Mouse (Mus musculus) CD4-positive helper T cell, adult 2 months (primary cell): ENCODE measurements around the gene Sccpdh.
"Not testable (repeated sequence)": the region's sequence is repeated elsewhere in the genome, so short reads cannot be mapped to it uniquely, and the experiment has no call there.

Source experiments
- DNase-seq: peaks from one replicate; pipeline ENCODE4 v3.0.0-alpha.2; 2012; ENCODE audit warnings: low read depth, missing footprints, low spot score

Gene Sccpdh

DNA sequence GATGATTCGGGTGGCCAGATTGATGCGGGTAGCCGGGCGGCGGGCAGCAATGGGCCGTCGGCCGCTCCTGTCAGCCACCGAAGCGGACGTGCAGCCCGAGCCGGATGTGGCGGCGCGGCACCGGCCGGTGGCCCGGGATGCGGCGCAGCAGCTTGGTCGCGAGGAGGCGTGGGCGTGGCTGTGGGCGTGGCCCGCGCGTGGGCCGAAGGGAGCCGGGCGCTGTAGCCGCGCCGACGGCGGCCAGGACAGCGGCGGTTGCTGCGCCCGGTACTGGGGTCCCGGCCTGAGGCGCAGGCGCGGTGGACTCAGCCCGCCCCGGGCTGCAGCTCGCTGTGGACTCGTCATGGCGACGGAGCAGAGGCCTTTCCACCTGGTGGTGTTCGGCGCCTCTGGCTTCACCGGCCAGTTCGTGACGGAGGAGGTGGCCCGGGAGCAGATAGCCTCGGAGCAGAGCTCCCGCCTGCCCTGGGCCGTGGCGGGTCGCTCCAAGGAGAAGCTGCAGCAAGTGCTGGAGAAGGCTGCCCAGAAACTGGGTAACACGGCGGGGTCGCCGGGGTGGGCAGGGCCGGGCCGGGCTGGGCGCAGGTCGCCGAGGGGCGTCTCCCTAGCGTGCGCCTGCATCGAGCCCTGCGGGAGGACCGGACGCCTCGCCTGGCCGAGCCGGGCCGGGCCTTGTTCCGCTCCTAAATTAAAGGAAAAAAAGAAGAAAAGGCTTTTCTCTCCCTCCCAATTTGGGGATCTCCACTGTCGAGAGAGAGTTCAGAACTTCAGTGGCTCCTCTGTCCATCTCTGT, at the start of gene Sccpdh:
Gene Sccpdh, plus strand, starts transcription at position 198 of the 793 bp plus-strand sequence.
- DNase-seq, result peak; percentile 78

DNA sequence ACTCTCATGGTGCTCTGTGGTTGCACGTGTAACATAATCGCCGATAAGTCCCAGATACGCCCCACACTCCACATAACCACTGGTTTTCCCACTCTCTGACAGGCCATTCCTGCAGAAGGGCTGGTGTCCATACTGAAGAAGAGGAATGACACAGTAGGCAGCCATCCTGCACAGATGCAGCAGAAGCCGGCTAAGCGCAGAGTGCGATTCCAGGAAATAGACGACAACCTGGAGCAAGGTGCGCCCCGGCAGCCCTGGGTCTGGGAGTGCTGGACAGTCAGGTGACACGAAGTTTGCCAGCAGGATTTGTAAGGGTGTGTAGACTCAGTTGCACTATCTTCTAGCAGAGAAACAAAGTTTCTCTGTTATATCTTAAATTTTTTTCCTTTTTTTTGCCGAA, 45.3 kb upstream of the Sccpdh start:
- no peak for DNase-seq

DNA sequence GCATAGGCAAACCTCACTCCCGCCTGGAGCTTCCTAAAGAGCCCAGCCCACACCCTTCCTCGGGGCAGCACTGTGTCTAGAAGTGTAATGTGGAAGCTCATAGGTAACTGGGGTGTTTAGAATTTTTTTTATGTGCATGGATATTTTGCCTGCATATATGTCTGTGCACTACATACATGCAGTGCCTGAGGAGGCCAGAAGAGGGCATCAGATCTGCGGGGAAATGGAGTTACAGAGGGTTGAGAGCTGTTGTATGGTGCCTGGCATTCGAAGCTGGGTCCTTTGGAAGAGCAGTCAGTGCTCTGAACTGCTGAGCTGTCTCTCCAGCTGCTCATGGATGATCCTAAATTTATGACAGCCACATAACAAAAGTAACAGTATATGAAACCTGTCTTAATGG, 44.4 kb upstream of the Sccpdh start:
- DNase-seq, result peak; percentile 51

DNA sequence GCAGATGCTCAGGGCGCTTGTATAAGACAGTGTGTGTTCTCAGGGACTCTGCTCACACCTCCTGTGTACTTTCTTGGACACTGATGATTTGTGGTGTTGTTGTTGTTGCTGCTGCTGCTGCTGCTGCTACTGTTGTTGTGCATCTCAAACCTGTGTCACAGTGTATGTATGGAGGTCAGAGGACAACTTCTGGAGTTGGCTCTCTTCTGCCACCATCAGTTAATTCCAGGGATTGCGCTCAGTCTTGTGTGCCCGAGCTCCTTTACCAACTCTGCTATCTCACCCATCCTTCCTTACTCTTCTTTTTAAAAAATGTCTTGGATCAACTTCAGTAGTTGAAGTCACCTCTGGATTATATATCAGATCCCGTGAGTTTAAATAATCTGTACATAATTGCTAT, 43.7 kb upstream of the Sccpdh start:
- peak; percentile 61 for DNase-seq

DNA sequence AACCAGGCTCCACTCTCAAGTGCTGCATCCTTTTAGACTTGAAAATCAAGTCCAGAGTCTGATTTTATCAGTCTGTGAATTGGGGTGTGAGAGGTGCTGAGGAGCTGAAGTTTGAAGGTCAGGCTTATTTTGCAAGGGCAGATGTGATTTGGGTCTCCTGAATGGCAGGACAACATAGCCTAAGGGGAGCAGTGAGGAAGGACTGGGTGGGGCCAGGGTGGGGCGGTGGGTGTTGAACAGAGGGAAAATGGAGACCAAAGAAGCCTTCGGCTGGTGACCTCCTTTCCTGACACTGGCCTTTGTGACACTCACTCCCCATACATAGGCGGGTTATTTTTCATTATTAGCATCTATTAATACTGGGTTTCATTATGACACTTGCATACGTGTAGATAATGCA, 40.2 kb upstream of the Sccpdh start:
- DNase-seq, result no peak

DNA sequence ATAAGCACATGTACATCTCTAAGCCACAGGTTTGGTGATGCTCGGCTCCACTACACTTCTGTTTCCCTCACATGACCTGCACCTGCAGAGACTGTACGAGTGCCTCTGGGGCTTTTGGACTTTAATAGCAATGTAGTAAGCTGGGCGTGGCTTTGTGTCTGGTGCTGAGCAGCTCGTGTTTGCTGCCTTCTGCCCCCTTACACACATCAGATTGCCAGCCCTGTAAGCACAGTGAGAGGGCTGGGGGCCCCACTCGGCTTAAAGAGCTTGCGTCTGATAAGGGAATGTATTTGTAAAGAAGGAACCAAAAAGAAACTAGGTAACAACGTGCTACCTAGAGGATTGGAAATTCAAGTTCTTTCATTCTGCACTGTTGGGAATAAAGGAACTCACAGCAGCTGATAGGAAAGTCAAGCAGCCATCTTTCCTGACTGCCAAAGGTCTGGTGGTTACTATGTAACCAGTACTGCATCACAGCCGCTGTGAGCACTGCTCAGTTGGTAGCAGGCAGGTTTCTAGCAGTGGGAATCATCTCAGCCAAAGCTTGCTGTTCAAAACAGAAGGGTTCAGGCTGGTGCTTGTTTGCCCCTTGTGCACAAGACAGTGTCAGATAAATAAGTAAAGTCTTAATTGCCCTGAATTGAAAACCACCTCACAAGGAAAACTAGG, 39.4 kb upstream of the Sccpdh start:
- no peak for DNase-seq

DNA sequence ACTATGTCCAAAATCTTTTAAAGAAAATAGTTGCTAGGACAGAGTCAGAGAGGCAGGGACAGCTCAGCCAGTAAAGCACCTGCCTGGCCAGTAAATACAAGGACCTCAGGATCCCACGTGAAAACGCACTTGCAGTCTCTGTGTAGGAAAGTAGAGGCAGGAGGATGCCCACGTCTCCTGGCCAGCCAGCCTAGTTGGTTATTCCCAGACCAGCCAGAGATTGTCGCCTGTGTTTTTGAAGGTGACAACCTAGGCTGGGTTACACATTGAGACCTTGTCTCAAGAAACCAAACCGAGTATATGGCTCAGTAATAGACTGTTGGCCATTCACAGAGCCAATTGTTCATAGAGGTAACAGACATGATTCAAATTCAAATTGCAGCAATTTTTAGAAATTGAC, 38.7 kb upstream of the Sccpdh start:
- no peak for DNase-seq

DNA sequence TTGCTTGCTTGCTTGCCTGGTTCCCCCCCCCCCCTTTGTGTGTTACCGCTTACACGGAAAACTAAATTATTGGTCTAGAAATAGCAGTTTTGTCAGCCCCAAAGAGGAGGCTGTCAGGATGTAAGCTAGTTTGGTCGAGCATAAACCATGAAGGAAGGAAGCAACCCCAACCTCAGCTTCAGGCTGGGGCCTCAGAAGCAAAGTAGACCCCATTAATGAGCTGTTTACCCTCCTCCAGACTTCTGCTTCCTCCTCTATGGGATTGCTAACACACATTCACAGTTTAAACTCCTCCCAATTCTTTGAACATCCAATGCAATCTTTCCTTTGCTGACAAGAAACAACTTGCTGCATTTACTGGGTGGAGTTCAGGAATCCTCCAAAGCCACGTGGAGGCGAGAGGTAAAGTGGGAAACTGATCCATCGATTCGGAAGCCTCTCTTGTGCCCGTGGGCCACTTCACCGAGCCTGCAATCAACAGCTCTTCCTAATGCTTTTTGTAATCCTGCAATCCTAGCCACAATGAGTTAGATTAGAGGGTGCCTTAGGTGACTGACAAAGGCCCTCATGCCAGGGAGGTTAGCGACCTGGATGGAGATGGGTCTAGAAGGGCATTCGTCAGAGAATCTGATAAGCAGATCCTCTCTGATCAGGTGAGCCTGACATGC, 35.1 kb upstream of the Sccpdh start:
- DNase-seq, result no peak

DNA sequence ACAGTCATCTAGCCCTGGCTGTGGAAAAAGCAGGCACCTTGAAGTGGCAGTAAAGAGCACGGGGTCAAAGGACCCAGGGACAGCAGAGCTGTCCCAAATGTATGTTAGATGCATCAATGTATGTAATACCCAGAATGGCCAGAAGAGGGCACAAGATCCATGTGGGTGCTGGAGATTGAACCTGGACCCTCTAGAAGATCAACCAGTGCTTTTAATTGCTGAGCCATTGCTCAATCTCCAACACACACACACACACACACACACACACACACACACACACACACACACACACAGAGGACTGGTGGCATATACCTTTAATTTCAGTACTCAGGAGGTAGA, 34.6 kb upstream of the Sccpdh start:
- DNase-seq, result peak; percentile 26

DNA sequence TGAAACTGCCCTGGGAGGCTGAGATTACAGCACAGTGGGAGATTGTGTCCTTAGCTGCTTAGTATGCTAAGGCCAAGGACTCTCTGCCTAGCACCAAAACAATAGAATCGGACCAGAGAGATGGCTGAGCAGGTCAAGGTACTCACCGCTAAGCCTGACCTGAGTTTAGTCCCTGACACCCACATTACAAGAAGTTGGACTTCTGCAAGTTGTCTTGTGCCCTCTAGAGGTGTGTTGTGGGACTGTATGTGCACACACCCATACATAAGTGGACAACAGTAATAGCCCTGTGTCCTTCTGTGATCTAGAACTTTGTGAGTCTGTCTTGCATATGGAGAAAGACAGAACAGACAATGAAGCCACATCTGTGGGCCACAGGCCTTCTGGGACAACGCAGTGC, 33.9 kb upstream of the Sccpdh start:
- DNase-seq, result no peak

DNA sequence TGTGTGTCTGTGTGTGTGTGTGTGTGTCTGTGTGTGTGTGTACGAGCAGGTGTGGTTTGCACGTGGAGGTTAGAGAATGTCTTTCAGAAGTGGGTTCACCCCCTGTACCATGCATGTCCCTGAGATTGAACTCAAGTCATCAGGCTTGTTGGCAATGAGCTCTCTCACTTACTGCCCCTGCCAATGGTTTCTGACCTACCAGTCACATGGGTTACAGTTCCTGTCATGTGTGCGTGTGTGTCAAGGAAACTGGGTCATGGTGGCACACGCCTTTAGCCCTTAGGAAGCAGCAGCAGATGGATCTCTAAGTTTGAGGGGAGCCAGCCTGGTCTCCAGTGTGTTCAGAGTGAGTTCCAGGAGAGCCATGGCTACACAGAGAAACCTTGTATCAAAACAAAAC, 25.3 kb upstream of the Sccpdh start:
- no peak for DNase-seq

DNA sequence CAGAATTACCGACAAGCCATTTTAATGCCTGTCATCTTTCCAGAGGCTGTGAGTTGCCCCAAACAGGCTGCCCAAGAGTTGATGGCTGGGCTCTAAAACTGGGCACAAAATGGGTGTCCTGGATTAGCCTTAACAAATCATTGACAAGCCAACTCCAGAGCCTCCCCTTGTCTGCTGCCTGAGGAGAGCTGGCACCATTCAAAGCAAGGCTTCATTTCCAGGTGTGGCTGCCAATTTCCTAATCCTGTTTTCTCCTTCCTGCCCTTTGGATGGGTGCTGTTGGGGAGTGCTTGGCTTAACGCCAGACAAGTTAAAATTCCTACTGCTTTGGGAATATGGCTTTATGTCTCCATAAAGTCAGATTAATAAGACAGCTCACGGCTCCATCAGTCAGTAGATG, 23.9 kb upstream of the Sccpdh start:
- DNase-seq, result no peak

DNA sequence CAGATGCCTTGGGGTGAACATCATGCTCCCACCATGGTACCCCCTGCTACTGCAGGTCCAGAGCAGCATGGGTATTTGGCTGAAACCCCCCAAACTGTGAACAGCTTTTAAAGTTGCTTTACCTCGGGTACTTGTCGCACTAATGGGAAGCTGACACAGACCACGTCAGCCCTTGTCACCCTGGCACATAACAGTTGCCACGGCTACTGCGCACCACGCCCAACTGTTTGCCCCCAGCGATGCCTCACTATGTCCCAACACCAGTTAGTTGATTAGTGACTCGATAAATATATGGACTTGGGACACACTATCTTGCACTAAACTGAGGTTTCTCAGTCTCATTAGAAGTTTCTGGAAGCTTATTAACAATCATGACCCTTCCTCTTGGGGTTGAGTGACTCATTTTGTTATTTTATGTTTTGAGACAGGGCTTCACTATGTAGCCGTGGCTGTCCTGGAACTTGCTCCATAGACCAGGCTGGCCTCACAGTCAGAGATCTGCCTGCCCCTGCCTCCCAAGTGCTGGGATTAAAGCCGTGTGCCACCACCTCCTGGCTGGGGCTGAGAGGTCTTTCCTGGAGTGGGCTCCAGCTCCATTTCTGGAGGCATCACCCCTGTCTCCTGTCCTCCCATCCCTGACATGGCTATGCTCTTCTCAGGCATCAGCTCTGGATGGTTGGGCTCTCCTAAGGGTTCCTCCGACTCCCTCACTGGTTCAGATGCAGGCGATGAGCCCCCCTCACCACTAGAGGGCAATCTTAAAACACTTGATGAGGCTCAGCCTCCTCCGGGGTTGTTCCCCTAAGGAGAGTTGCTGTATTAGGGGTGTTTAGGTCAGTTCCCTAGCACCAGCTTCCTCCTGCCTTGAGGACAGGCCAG, 22.7 kb upstream of the Sccpdh start:
- DNase-seq, result peak; percentile 68

DNA sequence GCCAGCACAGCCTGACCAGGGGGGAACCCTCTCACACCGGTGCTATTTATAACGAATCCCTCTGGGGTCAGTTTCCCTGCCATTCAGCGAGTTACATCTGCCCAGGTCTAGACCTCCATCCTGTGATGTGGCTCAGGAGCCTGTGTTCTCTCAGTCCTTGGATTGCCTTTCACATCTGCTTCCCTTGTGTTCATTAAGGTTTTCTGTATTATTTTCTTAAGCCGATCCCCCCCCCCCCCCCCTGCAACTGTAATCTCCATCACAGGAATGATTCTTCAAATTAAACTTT, 22.1 kb upstream of the Sccpdh start:
- no peak for DNase-seq

DNA sequence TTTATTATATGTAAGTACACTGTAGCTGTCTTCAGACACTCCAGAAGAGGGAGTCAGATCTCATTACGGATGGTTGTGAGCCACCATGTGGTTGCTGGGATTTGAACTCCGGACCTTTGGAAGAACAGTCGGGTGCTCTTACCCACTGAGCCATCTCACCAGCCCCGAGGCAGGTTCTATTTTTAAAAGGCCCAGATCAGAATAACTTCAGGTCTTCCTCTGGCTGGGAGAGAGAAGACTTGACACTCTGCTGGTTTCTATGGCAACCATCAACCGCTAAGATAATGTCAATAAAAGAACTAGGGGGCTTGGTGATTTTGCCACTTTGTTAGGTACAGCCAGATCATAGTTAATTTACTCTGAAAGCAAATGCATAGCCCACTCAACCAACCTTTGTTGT, 19.3 kb upstream of the Sccpdh start:
- DNase-seq, result not testable (repeated sequence)

DNA sequence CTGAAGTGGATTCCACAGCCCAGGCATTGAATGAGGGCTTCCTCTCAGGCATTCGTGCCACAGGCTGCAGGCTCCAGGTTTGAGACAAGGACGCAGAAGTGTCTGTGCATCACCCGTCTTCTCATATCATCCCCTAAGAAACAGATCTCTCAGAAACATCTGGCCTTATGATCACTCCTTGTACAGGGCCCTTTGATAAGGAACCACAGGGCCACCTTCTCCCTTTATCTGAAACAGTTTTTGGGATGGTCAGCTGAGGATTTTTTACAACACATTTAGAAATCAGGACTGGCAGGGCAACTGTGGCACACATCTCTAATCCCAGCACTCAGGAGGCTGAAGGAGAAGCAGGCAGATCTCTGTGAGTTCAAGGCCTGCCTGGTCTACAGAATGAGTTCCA, 18.7 kb upstream of the Sccpdh start:
- no peak for DNase-seq

DNA sequence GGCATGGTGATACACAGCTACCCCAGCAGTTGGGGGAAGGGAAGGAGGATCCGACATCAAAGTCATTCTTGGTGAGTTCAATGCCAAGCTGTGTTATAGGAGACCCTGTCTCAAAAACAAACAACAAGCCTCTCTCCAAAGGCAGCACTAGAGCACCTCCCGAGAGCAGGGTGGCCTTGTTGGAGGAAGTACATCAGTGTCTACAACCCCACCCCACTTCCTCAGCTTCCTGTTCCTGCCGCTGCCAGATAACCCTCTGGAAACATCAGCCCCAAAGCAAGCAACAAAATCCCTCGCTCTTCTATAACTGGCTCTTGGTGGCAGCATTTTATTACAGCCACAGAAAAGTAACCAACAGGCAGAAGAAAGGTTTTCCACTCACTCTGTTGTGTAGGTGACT, 17.7 kb upstream of the Sccpdh start:
- no peak for DNase-seq

DNA sequence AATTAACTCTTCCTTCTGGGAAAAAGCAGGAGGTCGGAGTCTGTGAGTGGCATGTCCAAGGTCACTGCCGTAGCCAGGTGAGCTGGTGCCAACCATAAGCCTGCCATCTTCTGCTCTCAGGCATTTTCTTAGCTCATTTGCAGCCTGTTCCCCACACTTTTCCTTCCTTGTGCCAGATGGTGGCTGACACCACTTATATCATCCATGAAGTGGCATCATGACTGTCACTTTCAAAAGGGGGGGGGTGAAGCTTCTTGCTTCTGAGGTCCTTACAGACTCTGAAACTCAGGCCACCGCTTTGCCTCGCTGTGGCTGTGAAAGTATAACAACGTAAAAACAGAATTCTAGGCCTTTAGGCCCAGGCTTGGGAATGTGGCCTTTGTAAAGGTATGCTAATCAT, 16.8 kb upstream of the Sccpdh start:
- no peak for DNase-seq

DNA sequence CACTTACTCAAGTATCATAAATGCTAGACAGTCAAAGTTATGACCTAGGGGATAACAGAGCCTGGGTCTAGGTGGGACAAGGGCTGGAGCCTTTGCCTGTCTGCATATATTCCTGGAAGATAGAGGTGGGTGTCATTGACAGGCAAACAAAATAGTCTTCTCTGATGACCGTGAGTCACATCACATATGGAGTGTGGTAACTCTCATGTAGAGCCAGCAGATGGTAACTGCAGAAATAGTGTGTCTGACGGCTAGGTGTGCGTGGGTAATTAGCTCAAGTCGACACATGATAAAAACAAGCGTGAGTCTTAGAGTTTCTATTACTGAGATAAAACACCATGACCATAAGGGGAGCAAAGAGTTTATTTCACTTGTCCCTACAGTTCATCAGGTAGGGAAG, 4.9 kb upstream of the Sccpdh start:
- DNase-seq, result no peak

DNA sequence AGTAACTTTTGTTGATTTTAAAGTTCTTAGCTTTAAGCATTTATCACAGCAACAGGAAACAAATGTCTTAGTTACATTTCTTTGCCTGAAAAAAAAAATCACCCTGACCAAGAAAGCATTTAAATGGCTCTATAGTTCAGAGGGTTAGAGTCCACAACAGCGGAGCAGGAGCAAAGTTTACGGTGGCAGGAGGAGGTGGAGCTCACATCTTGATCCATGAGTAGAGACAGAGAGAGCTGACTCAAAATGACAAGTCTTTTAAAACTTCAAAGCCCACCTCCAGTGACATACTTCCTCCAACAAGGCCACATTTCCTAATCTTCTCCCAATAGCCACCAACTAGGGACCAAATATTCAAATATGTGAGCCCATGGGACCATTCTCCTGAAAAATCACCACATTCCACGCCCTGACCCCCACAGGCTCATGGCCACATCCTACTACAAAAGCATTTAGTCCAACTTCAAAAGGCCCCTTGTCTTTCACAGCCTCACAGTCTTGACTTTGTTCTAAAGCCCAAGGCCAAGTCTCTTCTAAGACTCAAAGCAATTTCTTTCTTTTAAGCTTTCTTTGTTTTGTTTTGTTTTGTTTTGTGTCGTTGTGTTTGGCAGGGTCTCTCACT, 3.6 kb upstream of the Sccpdh start:
- DNase-seq, result no peak

DNA sequence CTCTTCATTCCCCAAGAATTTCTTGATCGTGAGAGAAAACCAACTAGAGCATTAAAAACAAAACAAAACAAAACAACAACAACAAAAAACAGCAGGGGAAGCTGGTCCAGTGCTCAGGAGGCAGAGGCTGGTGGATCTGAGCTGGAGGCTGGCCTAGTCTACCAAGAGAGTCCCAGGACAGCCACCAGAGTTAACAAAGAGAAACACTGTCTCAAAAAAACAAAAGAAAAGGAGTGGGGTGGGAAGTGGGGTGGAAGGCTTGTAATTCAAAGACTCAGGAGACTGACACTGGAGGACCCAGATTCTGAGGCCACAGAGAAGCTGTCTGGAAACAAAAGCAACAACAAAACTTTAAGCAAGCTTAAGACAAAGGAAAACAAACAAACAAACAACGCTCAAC, 1.0 kb upstream of the Sccpdh start:
- no peak for DNase-seq

DNA sequence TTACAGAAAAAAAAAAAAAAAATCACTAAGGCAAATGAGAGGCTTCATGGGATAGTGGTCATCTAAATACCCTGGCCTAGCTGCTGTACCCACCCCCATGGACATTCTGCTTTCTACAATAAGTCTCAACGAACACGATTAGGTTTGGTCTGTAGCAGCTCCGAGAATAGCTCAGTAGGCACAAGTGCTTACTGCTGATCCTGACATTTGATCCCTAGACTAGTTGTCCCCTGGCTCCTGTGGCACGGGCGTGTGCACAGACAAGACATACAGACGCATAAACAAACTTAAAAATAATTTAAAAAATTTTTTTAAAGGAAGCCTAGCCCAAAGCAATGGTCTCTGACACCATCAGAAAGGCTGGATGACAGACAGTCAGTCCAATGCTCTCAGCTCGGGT, 560 bp upstream of the Sccpdh start:
- DNase-seq, result no peak
